7 mouse cellular contexts compared by ENCODE assay signal in genomic region chr17:27204075-27204909, GRCm38 (mm10). TPM values are rescaled to one million over a fixed set of nuclear protein-coding genes. Genes with fewer than 3 reads are reported as not detected.
DNase-seq lines count a peak whose midpoint lies in the region; ATAC-seq and TF ChIP-seq lines count a peak whose summit lies in the region.

Gene Lemd2 (minus strand): TSS chr17:27204469.

- H3K9me3 ChIP-seq in intestine, postnatal 0 days (ENCODE audit: control insufficient read depth): no peaks in the 10 kb centered on the region
- H3K9me3 ChIP-seq in midbrain, embryonic 12.5 days: 0 out of 2 replicates have a peak, but pooled peaks cover 3% of the 10 kb centered on the region

- peak within 1 kb of the TSS; percentile 95 for H3K27ac ChIP-seq in intestine, postnatal 0 days (ENCODE audit: low read depth, low read length)
- H3K27ac ChIP-seq in midbrain, embryonic 12.5 days (replicated peaks): peak within 1 kb of the TSS; percentile 98
- peak within 1 kb of the TSS; percentile 67 for H3K27ac ChIP-seq in small intestine, adult 2 months (ENCODE audit: insufficient read depth, low read depth, low read length)

- peak within 1 kb of the TSS; percentile 89 for H3K4me3 ChIP-seq in intestine, postnatal 0 days (ENCODE audit: low read depth, low read length)
- peak within 1 kb of the TSS; percentile 95 for H3K4me3 ChIP-seq in midbrain, embryonic 12.5 days
- peak within 1 kb of the TSS; percentile 70 for H3K4me3 ChIP-seq in small intestine, adult 2 months (ENCODE audit: low read depth, low read length)

- WGBS in intestine, postnatal 0 days: 2% methylated on average over 86 of the region's 97 CpGs
- 8% methylated on average over 57 of the region's 97 CpGs for WGBS in midbrain, embryonic 12.5 days
- WGBS in small intestine, adult 2 months: 3% methylated on average over 94 of the region's 97 CpGs

- ATAC-seq in intestine, postnatal 0 days: peak; percentile 88
- peak; percentile 90 for ATAC-seq in midbrain, embryonic 12.5 days (ENCODE audit: low FRiP score, low read depth)

- peak; percentile 70 for TF ChIP-seq POLR2A in small intestine, adult 2 months (IDR thresholded peaks at IDR 0.05; ENCODE audit: low read depth, low read length)

- peak; percentile 27 for TF ChIP-seq CTCF in intestine, postnatal 0 days (IDR thresholded peaks at IDR 0.05; ENCODE audit: low read depth)
- TF ChIP-seq CTCF in small intestine, adult 2 months (IDR thresholded peaks at IDR 0.05; ENCODE audit: extremely low read depth, insufficient read length, insufficient replicate concordance, low read depth, low read length): no peak

- H3K27me3 ChIP-seq in intestine, postnatal 0 days (replicated peaks; ENCODE audit: control insufficient read depth, insufficient read depth, low read length): no peaks in the 10 kb centered on the region
- peaks cover 10% of the 10 kb centered on the region; the same call in 1 of the 2 replicates for H3K27me3 ChIP-seq in midbrain, embryonic 12.5 days
- no peaks in the 10 kb centered on the region for H3K27me3 ChIP-seq in small intestine, adult 2 months (ENCODE audit: control insufficient read depth, insufficient read depth, low read length)

- intact Hi-C loops in left cerebral cortex, postnatal 4 days (cut with DNase I): no loop called here

- 0 out of 2 replicates have a peak, but pooled peaks cover 2% of the 10 kb centered on the region for H3K4me1 ChIP-seq in intestine, postnatal 0 days (replicated peaks; ENCODE audit: control insufficient read depth, insufficient read depth, low read length)
- H3K4me1 ChIP-seq in midbrain, embryonic 12.5 days: peaks cover 35% of the 10 kb centered on the region
- H3K4me1 ChIP-seq in small intestine, adult 2 months (ENCODE audit: control insufficient read depth, insufficient read depth, insufficient read length, low read length): peaks cover 8% of the 10 kb centered on the region

- H3K36me3 ChIP-seq in intestine, postnatal 0 days (ENCODE audit: control insufficient read depth, insufficient read depth): peaks cover 20% of the 10 kb centered on the region
- H3K36me3 ChIP-seq in midbrain, embryonic 12.5 days: peaks cover 32% of the 10 kb centered on the region
- H3K36me3 ChIP-seq in small intestine, adult 2 months (ENCODE audit: control insufficient read depth, insufficient read depth, low read length): peaks cover 14% of the 10 kb centered on the region

- H3K4me2 ChIP-seq in intestine, postnatal 0 days (replicated peaks; ENCODE audit: low read depth): peak within 1 kb of the TSS; percentile 91
- peak within 1 kb of the TSS; percentile 90 for H3K4me2 ChIP-seq in midbrain, embryonic 12.5 days (replicated peaks)

- peak; percentile 94 for DNase-seq in adrenal gland, adult 8-10 months
- peak; percentile 95 for DNase-seq in embryo, embryonic 9.5 days (ENCODE audit: extremely low spot score)
- DNase-seq in gastrocnemius, postnatal 4 days (ENCODE audit: low spot score in 2 of 2): peak; percentile 95 to 96
- DNase-seq in left cerebral cortex, postnatal 4 days: peak; percentile 96

- H3K9ac ChIP-seq in intestine, postnatal 0 days (ENCODE audit: low read depth, low read length): peak within 1 kb of the TSS; percentile 96
- H3K9ac ChIP-seq in midbrain, embryonic 12.5 days (replicated peaks): peak within 1 kb of the TSS; percentile 99

RNA-seq across cellular contexts. Expression of gene Lemd2, which starts in this region (rescaled TPM):
- 10 to 100 TPM; 58.3 to 93.1 (median 76.5) TPM for total RNA-seq in adrenal gland, adult 8-10 months (2022)
- 10 to 100 TPM; 34.2 to 34.4 TPM for total RNA-seq in gastrocnemius, postnatal 4 days (2021)
- polyA plus RNA-seq in intestine, postnatal 0 days (2015; fragmentation: Nextera tagmentation; extraction: Ambion mirVana): 9.9 and 10.1 TPM in 2 replicates
- total RNA-seq in left cerebral cortex, postnatal 4 days (2021): 10 to 100 TPM; 64.7 to 67.8 TPM
- 31.4 and 43.0 TPM in 2 replicates for polyA plus RNA-seq in midbrain, embryonic 12.5 days (2016; fragmentation: Nextera tagmentation; extraction: Ambion mirVana)
- 46.6 and 92.0 TPM in 2 replicates for polyA plus RNA-seq in small intestine, adult 2 months (2012; rRNA removed)

Comparison
In these comparisons a context has a peak if more than half of its experiments do, and no peak if none do; other contexts are left out.
1. Peak in every context shown above with its lines: DNase-seq, ATAC-seq, H3K4me3 ChIP-seq and H3K27ac ChIP-seq.